Mouse (Mus musculus) myocyte (in vitro differentiated cells): ENCODE data around the gene Gm20388. TPM values are rescaled to one million over a fixed set of nuclear protein-coding genes. Genes with fewer than 3 reads are reported as not detected.

ENCODE experiments used
- H3K27me3 ChIP-seq: one replicate; pipeline ENCODE4 v1.6.1; 2011; ENCODE audit not compliant: control insufficient read depth, insufficient read depth, insufficient read length
- H3K36me3 ChIP-seq: one replicate; pipeline ENCODE4 v1.6.1; 2011; ENCODE audit not compliant: control insufficient read depth, insufficient read depth
- H3K4me2 ChIP-seq: one replicate; pipeline ENCODE4 v1.6.1; 2011; ENCODE audit warnings: low read depth, control low read depth
- H3K4me3 ChIP-seq: one replicate; pipeline ENCODE4 v1.5.1; 2011; ENCODE audit warnings: mild to moderate bottlenecking, control low read depth, moderate library complexity
- H3K79me2 ChIP-seq: one replicate; pipeline ENCODE4 v1.6.1; 2011; ENCODE audit not compliant: control insufficient read depth, insufficient read depth
- H3ac ChIP-seq: one replicate; pipeline ENCODE4 v1.6.1; 2011; ENCODE audit not compliant: control insufficient read depth, insufficient read length
- CEBPB ChIP-seq: IDR thresholded peaks from 2 replicates; pipeline ENCODE4 v1.6.1; 2011; ENCODE audit warnings: mild to moderate bottlenecking, moderate library complexity; ENCODE audit not compliant: poor library complexity, insufficient read depth, severe bottlenecking
- E2F4 ChIP-seq: IDR thresholded peaks from one replicate; pipeline ENCODE4 v1.6.1; 2011; ENCODE audit warnings: mild to moderate bottlenecking, control low read depth, moderate library complexity; ENCODE audit not compliant: insufficient read depth
- MAX ChIP-seq: IDR thresholded peaks from one replicate; pipeline ENCODE4 v1.6.1; 2011; ENCODE audit warnings: low read depth, mild to moderate bottlenecking, control low read depth
- MYOD1 ChIP-seq, 3 experiments: IDR thresholded peaks; one replicate each; pipeline ENCODE4 v1.6.1; 2011; ENCODE audit warnings: control low read depth in 2 of 3, low read depth in 2 of 3, mild to moderate bottlenecking in 2 of 3, moderate library complexity in 1 of 3; ENCODE audit not compliant: insufficient read length in 2 of 3, control insufficient read depth in 1 of 3
- MYOG ChIP-seq, 3 experiments: IDR thresholded peaks; one replicate each; pipeline ENCODE4 v1.6.1; 2011; ENCODE audit warnings: control low read depth in 2 of 3, low read depth in 2 of 3, mild to moderate bottlenecking in 2 of 3; ENCODE audit not compliant: insufficient read length in 2 of 3, control insufficient read depth in 1 of 3, insufficient read depth in 1 of 3
- POLR2A ChIP-seq: IDR thresholded peaks from one replicate; pipeline ENCODE4 v1.6.1; 2011; ENCODE audit warnings: low read depth, mild to moderate bottlenecking, control low read depth, moderate library complexity; ENCODE audit not compliant: insufficient read length
- POLR2AphosphoS2 ChIP-seq: IDR thresholded peaks from one replicate; pipeline ENCODE4 v1.6.1; 2011; ENCODE audit warnings: low read depth, control low read depth; ENCODE audit not compliant: insufficient read length
- REST ChIP-seq: IDR thresholded peaks from one replicate; pipeline ENCODE4 v1.6.1; 2011; ENCODE audit warnings: mild to moderate bottlenecking, control low read depth, moderate library complexity; ENCODE audit not compliant: insufficient read depth, insufficient read length
- SRF ChIP-seq: IDR thresholded peaks from one replicate; pipeline ENCODE4 v1.6.1; 2011; ENCODE audit warnings: low read depth; ENCODE audit not compliant: control insufficient read depth, insufficient read length
- TCF12 ChIP-seq: IDR thresholded peaks from one replicate; pipeline ENCODE4 v1.6.1; 2011; ENCODE audit warnings: mild to moderate bottlenecking, control low read depth; ENCODE audit not compliant: poor library complexity, insufficient read depth, severe bottlenecking
- TCF3 ChIP-seq: IDR thresholded peaks from one replicate; pipeline ENCODE4 v1.6.1; 2011; ENCODE audit warnings: low read depth, control low read depth; ENCODE audit not compliant: insufficient read length
- USF1 ChIP-seq: IDR thresholded peaks from one replicate; pipeline ENCODE4 v1.6.1; 2011; ENCODE audit warnings: low read depth, mild to moderate bottlenecking, control low read depth, moderate library complexity
- polyA plus RNA-seq: library from polyadenylated mRNA; unstranded; fragments of >200 nt; fragmentation: generic; extraction: Trizol; gene quantifications from one replicate; pipeline ENCODE4 v1.2.1, GENCODE M21; 2012; ENCODE audit warnings: missing spikeins

Gm20388 gene
- polyA plus RNA-seq, 1 experiment = 15.3 TPM

DNA sequence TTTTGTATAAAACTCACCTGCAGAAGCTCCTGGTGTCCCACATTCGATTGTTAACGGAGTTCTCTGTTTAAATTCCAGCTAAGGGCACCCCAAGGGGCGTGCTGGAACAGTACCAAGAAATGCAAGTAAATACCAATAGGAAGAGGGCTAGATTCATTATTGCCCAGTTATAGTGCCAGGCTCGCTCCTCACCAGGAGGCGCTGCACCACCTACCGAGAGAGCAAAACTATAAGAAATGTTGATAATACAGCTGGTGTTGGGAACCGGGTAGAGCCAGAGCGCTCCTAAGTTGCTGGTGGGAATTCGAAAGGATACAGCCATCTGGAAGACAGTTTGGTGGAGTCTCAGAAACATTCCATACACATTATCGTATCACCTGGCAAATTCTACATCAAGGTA, 4167.4 kb downstream of the Gm20388 start:
- H3K4me2 ChIP-seq = no peak overlapping the region

DNA sequence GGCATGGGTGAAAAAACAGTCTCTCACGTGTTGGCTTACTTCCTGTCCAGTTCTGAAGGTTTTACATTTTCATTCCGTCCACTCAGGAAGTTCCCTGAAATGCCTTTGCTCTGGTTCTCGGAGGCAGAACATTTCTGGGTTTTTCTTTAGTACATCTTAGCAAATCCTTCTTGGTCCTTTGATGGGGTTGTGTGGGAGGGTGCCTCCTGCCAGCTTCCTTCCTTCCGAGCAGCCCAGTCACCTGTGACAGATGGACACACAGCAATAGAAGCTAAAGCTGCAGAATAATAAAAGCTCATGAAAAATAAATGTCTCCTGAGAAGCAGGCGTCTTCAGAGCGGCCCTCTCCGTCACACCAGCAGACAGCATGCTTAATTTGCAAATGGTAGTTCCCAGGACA, 4168.3 kb downstream of the Gm20388 start:
- H3K27me3 ChIP-seq = no peaks in the 10 kb centered on the region
- H3K4me2 ChIP-seq = no peak overlapping the region
- H3K4me3 ChIP-seq = no peak overlapping the region
- no peak for TF ChIP-seq TCF3
- H3ac ChIP-seq = no peak overlapping the region
- no peaks in the 10 kb centered on the region for H3K79me2 ChIP-seq
- H3K36me3 ChIP-seq = no peaks in the 10 kb centered on the region

More for the DNA sequence above, 4167.4 kb downstream of the Gm20388 start:
- H3ac ChIP-seq = no peak overlapping the region
- H3K79me2 ChIP-seq = no peaks in the 10 kb centered on the region
- H3K27me3 ChIP-seq = no peaks in the 10 kb centered on the region
- H3K36me3 ChIP-seq = no peaks in the 10 kb centered on the region
- TF ChIP-seq E2F4 = no peak
- no peak for TF ChIP-seq POLR2AphosphoS2
- TF ChIP-seq MYOG (IDR thresholded peaks at IDR 0.05; ENCODE audit: control insufficient read depth in 1 of 3, insufficient read depth in 1 of 3, insufficient read length in 2 of 3, low read depth in 2 of 3) = no peak
- no peak for TF ChIP-seq MYOD1 (IDR thresholded peaks at IDR 0.05; ENCODE audit: control insufficient read depth in 1 of 3, insufficient read length in 2 of 3, low read depth in 2 of 3)
- no peak for TF ChIP-seq POLR2A
- no peak for TF ChIP-seq CEBPB
- no peak for TF ChIP-seq TCF3
- no peak for TF ChIP-seq SRF
- TF ChIP-seq USF1 = no peak
- no peak overlapping the region for H3K4me3 ChIP-seq

- TF ChIP-seq MYOG (IDR thresholded peaks at IDR 0.05; ENCODE audit: control insufficient read depth in 1 of 3, insufficient read depth in 1 of 3, insufficient read length in 2 of 3, low read depth in 2 of 3) = no peak
- no peak for TF ChIP-seq TCF12
- 0 out of 2 replicates have a peak, but pooled peaks have one; percentile 35 for TF ChIP-seq CEBPB
- H3K4me3 ChIP-seq = no peak overlapping the region
Measured at GRCm38 (mm10) chr8:124080467-124081326, 4170.1 kb downstream of the Gm20388 start.

GRCm38 (mm10) chr8:124082616-124083015, 4172.0 kb downstream of the Gm20388 start:
- no peak for TF ChIP-seq MYOD1 (IDR thresholded peaks at IDR 0.05; ENCODE audit: control insufficient read depth in 1 of 3, insufficient read length in 2 of 3, low read depth in 2 of 3)
- no peak for TF ChIP-seq POLR2AphosphoS2
- TF ChIP-seq SRF = no peak
- TF ChIP-seq E2F4 = no peak
- TF ChIP-seq TCF12 = no peak
- no peak for TF ChIP-seq REST
- TF ChIP-seq CEBPB = no peak
- no peak for TF ChIP-seq MYOG (IDR thresholded peaks at IDR 0.05; ENCODE audit: control insufficient read depth in 1 of 3, insufficient read depth in 1 of 3, insufficient read length in 2 of 3, low read depth in 2 of 3)
- TF ChIP-seq MAX = no peak
- Histone ChIP-seq H3K27me3 (no peaks in the 10 kb centered on the region), H3K79me2 (no peaks in the 10 kb centered on the region), H3ac (no peak overlapping the region), H3K4me2 (no peak overlapping the region), H3K4me3 (no peak overlapping the region), H3K36me3 (no peaks in the 10 kb centered on the region)

More at GRCm38 (mm10) chr8:124080467-124081326, 4170.1 kb downstream of the Gm20388 start:
- no peak overlapping the region for H3K4me2 ChIP-seq
- H3ac ChIP-seq = no peak overlapping the region
- H3K79me2 ChIP-seq = no peaks in the 10 kb centered on the region
- H3K27me3 ChIP-seq = no peaks in the 10 kb centered on the region
- no peaks in the 10 kb centered on the region for H3K36me3 ChIP-seq

- H3K79me2 ChIP-seq = no peaks in the 10 kb centered on the region
- H3K4me2 ChIP-seq = no peak overlapping the region
- no peak overlapping the region for H3K4me3 ChIP-seq
- H3K27me3 ChIP-seq = no peaks in the 10 kb centered on the region
- H3ac ChIP-seq = no peak overlapping the region
- TF ChIP-seq MYOD1 (IDR thresholded peaks at IDR 0.05; ENCODE audit: control insufficient read depth in 1 of 3, insufficient read length in 2 of 3, low read depth in 2 of 3) (no peak), POLR2AphosphoS2 (no peak), MAX (no peak), MYOG (IDR thresholded peaks at IDR 0.05; ENCODE audit: control insufficient read depth in 1 of 3, insufficient read depth in 1 of 3, insufficient read length in 2 of 3, low read depth in 2 of 3) (no peak), TCF3 (no peak)
- no peaks in the 10 kb centered on the region for H3K36me3 ChIP-seq
Measured at GRCm38 (mm10) chr8:124083611-124084010, 4173.0 kb downstream of the Gm20388 start.
